13 mouse cellular contexts compared by ENCODE assay signal in genomic region chr2:180895837-180896525, GRCm38 (mm10). TPM values are rescaled to one million over a fixed set of nuclear protein-coding genes. Genes with fewer than 3 reads are reported as not detected.
DNase-seq lines count a peak whose midpoint lies in the region; ATAC-seq lines count a peak whose summit lies in the region.
"Had no signal": no experiment of that assay in that cellular context is flagged by ENCODE, and none has a peak within 500 bp of the region (broad histone marks: within the 10 kb centered on the region; RNA-seq: fewer than 3 reads in every experiment).

No protein-coding gene starts in this region.

- H3K4me1 ChIP-seq in hindbrain, embryonic 13.5 days (replicated peaks), result peaks cover 58% of the 10 kb centered on the region
- H3K4me1 ChIP-seq in midbrain, embryonic 12.5 days, result peaks cover 51% of the 10 kb centered on the region
- H3K4me1 ChIP-seq in heart, embryonic 10.5 days, result peaks cover 30% of the 10 kb centered on the region

- no peak for ATAC-seq in hindbrain, embryonic 13.5 days (ENCODE audit: low FRiP score)
- no peak for ATAC-seq in midbrain, embryonic 12.5 days (ENCODE audit: low FRiP score, low read depth)

- peak overlapping the region; percentile 100 for H3K27ac ChIP-seq in hindbrain, embryonic 13.5 days
- H3K27ac ChIP-seq in midbrain, embryonic 12.5 days (replicated peaks), result peak overlapping the region; percentile 100
- no peak overlapping the region for H3K27ac ChIP-seq in heart, embryonic 10.5 days
- H3K27ac ChIP-seq: embryonic facial prominence, embryonic 15.5 days had no signal

- H3K4me2 ChIP-seq in hindbrain, embryonic 13.5 days, result peak overlapping the region; percentile 74
- H3K4me2 ChIP-seq in midbrain, embryonic 12.5 days (replicated peaks), result peak overlapping the region; percentile 83
- H3K4me2 ChIP-seq: embryonic facial prominence, embryonic 15.5 days had no signal

- 58% methylated on average over 11 of the region's 11 CpGs for WGBS in hindbrain, embryonic 13.5 days
- WGBS in midbrain, embryonic 12.5 days, result 68% methylated on average over 11 of the region's 11 CpGs
- WGBS in heart, embryonic 10.5 days, result 70% methylated on average over 11 of the region's 11 CpGs

- 0 out of 2 replicates have a peak, but pooled peaks cover 13% of the 10 kb centered on the region for H3K27me3 ChIP-seq in hindbrain, embryonic 13.5 days
- no peaks in the 10 kb centered on the region for H3K27me3 ChIP-seq in midbrain, embryonic 12.5 days
- peaks cover 80% of the 10 kb centered on the region for H3K27me3 ChIP-seq in heart, embryonic 10.5 days (ENCODE audit: insufficient read depth, poor library complexity, severe bottlenecking)

- H3K9me3 ChIP-seq in hindbrain, embryonic 13.5 days, result no peaks in the 10 kb centered on the region
- H3K9me3 ChIP-seq in midbrain, embryonic 12.5 days, result no peaks in the 10 kb centered on the region
- H3K9me3 ChIP-seq in heart, embryonic 10.5 days, result no peaks in the 10 kb centered on the region
- H3K9me3 ChIP-seq: embryonic facial prominence, embryonic 15.5 days had no signal

- peak overlapping the region; percentile 70 for H3K9ac ChIP-seq in hindbrain, embryonic 13.5 days
- peak overlapping the region; percentile 99 for H3K9ac ChIP-seq in midbrain, embryonic 12.5 days (replicated peaks)
- H3K9ac ChIP-seq: embryonic facial prominence, embryonic 15.5 days had no signal

- H3K4me3 ChIP-seq in hindbrain, embryonic 13.5 days, result peak overlapping the region; percentile 85
- H3K4me3 ChIP-seq in midbrain, embryonic 12.5 days, result peak overlapping the region; percentile 96
- H3K4me3 ChIP-seq in heart, embryonic 10.5 days, result no peak overlapping the region
- H3K4me3 ChIP-seq: embryonic facial prominence, embryonic 15.5 days had no signal

- peak; percentile 64 for DNase-seq in brain, adult 2 months (ENCODE audit: low read depth, low spot score)
- peak; percentile 53 to 63 for DNase-seq in cerebellum, postnatal 14 days
- no peak for DNase-seq in heart, embryonic 10.5 days (ENCODE audit: low spot score)
- DNase-seq in heart, adult 11 months, result no peak
- DNase-seq in ovary, adult 18-20 months (ENCODE audit: low spot score), result no peak
- DNase-seq in kidney, postnatal 10 days, result no peak
- DNase-seq: gastrocnemius, postnatal 25 days; thymus, adult 2 months had no signal

- H3K36me3 ChIP-seq in hindbrain, embryonic 13.5 days, result 0 out of 2 replicates have a peak, but pooled peaks cover 3% of the 10 kb centered on the region
- peaks cover 8% of the 10 kb centered on the region; the same call in 1 of the 2 replicates for H3K36me3 ChIP-seq in midbrain, embryonic 12.5 days
- H3K36me3 ChIP-seq in heart, embryonic 10.5 days, result 0 out of 2 replicates have a peak, but pooled peaks cover 3% of the 10 kb centered on the region
- H3K36me3 ChIP-seq: embryonic facial prominence, embryonic 15.5 days had no signal

RNA-seq across cellular contexts. Expression of gene Ythdf1, which starts 24.8 kb away (rescaled TPM):
- polyA plus RNA-seq in hindbrain, embryonic 13.5 days (2015; fragmentation: Nextera tagmentation; extraction: Ambion mirVana), result 42.2 and 47.6 TPM in 2 replicates
- 65.2 and 67.2 TPM in 2 replicates for polyA plus RNA-seq in midbrain, embryonic 12.5 days (2016; fragmentation: Nextera tagmentation; extraction: Ambion mirVana)
- 42.3 and 43.9 TPM in 2 replicates for polyA plus RNA-seq in heart, embryonic 10.5 days (2016; fragmentation: Nextera tagmentation; extraction: Ambion mirVana)

RNA-seq across cellular contexts. Expression of gene Birc7, which starts 32.8 kb away (rescaled TPM):
- 0.17 and 0.35 TPM in 2 replicates for polyA plus RNA-seq in hindbrain, embryonic 13.5 days (2015; fragmentation: Nextera tagmentation; extraction: Ambion mirVana)
- polyA plus RNA-seq in midbrain, embryonic 12.5 days (2016; fragmentation: Nextera tagmentation; extraction: Ambion mirVana), result 0.36 and 0.67 TPM in 2 replicates
- polyA plus RNA-seq in heart, embryonic 10.5 days (2016; fragmentation: Nextera tagmentation; extraction: Ambion mirVana), result 0.09 TPM in 1 of 2 replicates, not detected in the other
- polyA plus RNA-seq: embryonic facial prominence, embryonic 15.5 days; liver, adult 2 months; small intestine, adult 2 months had no signal

RNA-seq across cellular contexts. Expression of gene Nkain4, which starts 58.5 kb away (rescaled TPM):
- 90.9 and 106 TPM in 2 replicates for polyA plus RNA-seq in hindbrain, embryonic 13.5 days (2015; fragmentation: Nextera tagmentation; extraction: Ambion mirVana)
- polyA plus RNA-seq in midbrain, embryonic 12.5 days (2016; fragmentation: Nextera tagmentation; extraction: Ambion mirVana), result 72.9 and 83.1 TPM in 2 replicates
- 19.3 and 24.4 TPM in 2 replicates for polyA plus RNA-seq in heart, embryonic 10.5 days (2016; fragmentation: Nextera tagmentation; extraction: Ambion mirVana)

Comparison
In these comparisons a context has a peak if more than half of its experiments do, and no peak if none do; other contexts are left out.
1. DNase-seq: peak in brain, adult 2 months (single experiment) and cerebellum, postnatal 14 days (2 of 2); none in heart, embryonic 10.5 days (single experiment), heart, adult 11 months (single experiment), ovary, adult 18-20 months (single experiment) and kidney, postnatal 10 days (single experiment).